Mouse (Mus musculus) stomach, postnatal 0 days (tissue): ENCODE measurements around the gene Ndufs5. TPM values are rescaled to one million over a fixed set of nuclear protein-coding genes. Genes with fewer than 3 reads are reported as not detected.

Experiments used
- ATAC-seq: fragments of 200-750 bp; cut with Nextera tagmentation; 2 replicates; pipeline ENCODE4 v1.8.0; 2017; ENCODE audit not compliant: low FRiP score, low TSS enrichment
- DNase-seq: peaks from one replicate; pipeline ENCODE4 v3.0.0-alpha.2; 2016; ENCODE audit warnings: low spot score
- H3K27ac ChIP-seq: fragments of 300-500 bp; sonication (generic); replicated peaks from 2 replicates; pipeline ENCODE4 v1.5.1; 2014; ENCODE audit warnings: mild to moderate bottlenecking, control low read depth
- H3K27me3 ChIP-seq: fragments of 300-500 bp; sonication (generic); 2 replicates; pipeline ENCODE4 v1.6.1; 2014; ENCODE audit warnings: low read length; ENCODE audit not compliant: control insufficient read depth, insufficient read depth
- H3K36me3 ChIP-seq: fragments of 300-500 bp; sonication (generic); 2 replicates; pipeline ENCODE4 v1.6.1; 2014; ENCODE audit warnings: low read length, mixed read lengths; ENCODE audit not compliant: control insufficient read depth, insufficient read depth
- H3K4me1 ChIP-seq: fragments of 300-500 bp; sonication (generic); replicated peaks from 2 replicates; pipeline ENCODE4 v1.6.1; 2014; ENCODE audit warnings: antibody characterized with exemption; ENCODE audit not compliant: control insufficient read depth, insufficient read depth
- H3K4me2 ChIP-seq: fragments of 300-500 bp; sonication (generic); replicated peaks from 2 replicates; pipeline ENCODE4 v1.6.1; 2014; ENCODE audit warnings: low read depth, mild to moderate bottlenecking, control low read depth, moderate library complexity
- H3K4me3 ChIP-seq: fragments of 300-500 bp; sonication (generic); 2 replicates; pipeline ENCODE4 v1.5.1; 2014; ENCODE audit warnings: low read depth, low read length, control low read depth
- H3K9ac ChIP-seq: fragments of 300-500 bp; sonication (generic); 2 replicates; pipeline ENCODE4 v1.6.1; 2014; ENCODE audit warnings: mild to moderate bottlenecking, low read length, control low read depth, mixed read lengths
- H3K9me3 ChIP-seq: fragments of 300-500 bp; sonication (generic); 2 replicates; pipeline ENCODE4 v1.6.1; 2016; ENCODE audit warnings: low read length; ENCODE audit not compliant: control insufficient read depth
- CTCF ChIP-seq: IDR thresholded peaks from 2 replicates; pipeline ENCODE4 v1.5.1; 2016; ENCODE audit warnings: antibody characterized with exemption, low read depth, mild to moderate bottlenecking, moderate library complexity
- EP300 ChIP-seq: optimal IDR thresholded peaks from 2 replicates; pipeline ENCODE3; 2016; ENCODE audit warnings: antibody characterized with exemption
- WGBS: fragments of 180-500 bp; shearing (Covaris S2); extraction: QIAGEN DNeasy Blood & Tissue Kit; methylation state at CpG from one replicate; pipeline ENCODE4 v1.1.7; 2014; 5-methylcytosine and 5-hydroxymethylcytosine counted together
- polyA plus RNA-seq: library from polyadenylated mRNA; unstranded; fragments of >200 nt; fragmentation: Nextera tagmentation; extraction: Ambion mirVana; gene quantifications from 2 replicates; pipeline ENCODE4 v1.2.1, GENCODE M21; 2015

Ndufs5 gene
- polyA plus RNA-seq, 1 experiment from 2014 or later: 344 TPM

GRCm38 (mm10) chr4:123664951-123665661 is 52.9 kb downstream of the Ndufs5 start:
- Histone ChIP-seq H3K36me3 (no peaks in the 10 kb centered on the region), H3K27ac (peak overlapping the region; percentile 99), H3K4me2 (peak overlapping the region; percentile 89), H3K9ac (peak overlapping the region; percentile 95), H3K4me3 (peak overlapping the region; percentile 96), H3K4me1 (peaks cover 12% of the 10 kb centered on the region; the same call in 1 of the 2 replicates), H3K9me3 (no peaks in the 10 kb centered on the region), H3K27me3 (no peaks in the 10 kb centered on the region)
- under 1% methylated on average over 58 of the region's 58 CpGs for WGBS
- peak; percentile 2; the same call in 1 of the 2 replicates for ATAC-seq
- TF ChIP-seq EP300: no peak
- peak; percentile 61 for DNase-seq

- Histone ChIP-seq H3K27ac (peak overlapping the region; percentile 99), H3K4me1 (peaks cover 12% of the 10 kb centered on the region; the same call in 1 of the 2 replicates), H3K4me3 (peak overlapping the region; percentile 96), H3K27me3 (no peaks in the 10 kb centered on the region), H3K4me2 (peak overlapping the region; percentile 89), H3K9ac (peak overlapping the region; percentile 95), H3K9me3 (no peaks in the 10 kb centered on the region), H3K36me3 (no peaks in the 10 kb centered on the region)
- no peak for TF ChIP-seq EP300
- no peak for TF ChIP-seq CTCF
- under 1% methylated on average over 61 of the region's 125 CpGs for WGBS
- peak; percentile 85 for DNase-seq
- peak; percentile 83 for ATAC-seq
These were observed 53.7 kb downstream of the Ndufs5 start for GRCm38 (mm10) chr4:123664021-123664950.

GRCm38 (mm10) chr4:123663688-123663965 is 54.4 kb downstream of the Ndufs5 start:
- peak overlapping the region; percentile 95 for H3K9ac ChIP-seq
- no peaks in the 10 kb centered on the region for H3K9me3 ChIP-seq
- H3K4me3 ChIP-seq: peak overlapping the region; percentile 96
- H3K27me3 ChIP-seq: no peaks in the 10 kb centered on the region
- DNase-seq (peak; percentile 57), ATAC-seq (no peak)
- peak overlapping the region; percentile 99 for H3K27ac ChIP-seq
- TF ChIP-seq CTCF (0 out of 2 replicates have a peak, but pooled peaks have one; percentile 4), EP300 (no peak)
- under 1% methylated on average over 12 of the region's 12 CpGs for WGBS
- H3K36me3 ChIP-seq: no peaks in the 10 kb centered on the region
- H3K4me1 ChIP-seq: peaks cover 12% of the 10 kb centered on the region; the same call in 1 of the 2 replicates
- H3K4me2 ChIP-seq: peak overlapping the region; percentile 89

GRCm38 (mm10) chr4:123662914-123663687 is 54.9 kb downstream of the Ndufs5 start:
- Histone ChIP-seq H3K36me3 (no peaks in the 10 kb centered on the region), H3K4me1 (peaks cover 12% of the 10 kb centered on the region; the same call in 1 of the 2 replicates), H3K27me3 (no peaks in the 10 kb centered on the region), H3K9ac (peak overlapping the region; percentile 95), H3K4me2 (peak overlapping the region; percentile 89), H3K4me3 (peak overlapping the region; percentile 96), H3K9me3 (no peaks in the 10 kb centered on the region), H3K27ac (peak overlapping the region; percentile 99)
- 5% methylated on average over 15 of the region's 15 CpGs for WGBS
- peak; percentile 23 for DNase-seq
- no peak for ATAC-seq
- TF ChIP-seq EP300: no peak
- no peak for TF ChIP-seq CTCF

Other genes starting within 250 kb of the Ndufs5 start
- gene Macf1, start 33.8 kb downstream of the Ndufs5 start, polyA plus RNA-seq: 26.6 and 28.9 TPM in 2 replicates
- 42.3 and 46.6 TPM in 2 replicates for gene Akirin1, start 32.1 kb upstream of the Ndufs5 start, polyA plus RNA-seq
- 9.5 and 11.0 TPM in 2 replicates for gene Rhbdl2, start 69.7 kb upstream of the Ndufs5 start, polyA plus RNA-seq
- gene 4933427I04Rik, start 141.5 kb upstream of the Ndufs5 start, polyA plus RNA-seq: not detected in 2 replicates
- gene Mycbp, start 186.6 kb upstream of the Ndufs5 start, polyA plus RNA-seq: 82.4 and 90.3 TPM in 2 replicates
- gene Rragc, start 199.2 kb upstream of the Ndufs5 start, polyA plus RNA-seq: 38.3 and 41.2 TPM in 2 replicates
- not detected in 2 replicates for gene 4930535I16Rik, start 199.8 kb upstream of the Ndufs5 start, polyA plus RNA-seq